Mouse (Mus musculus) cortical plate, adult 2 months (tissue): ENCODE measurements at regions not wholly inside any gene's neighbourhood (a gene's known extent, or its start where the extent isn't known, plus 50 kb on each side); places are given as distances from the start of the nearest gene placed in this dataset.

ENCODE experiments used
- CTCF ChIP-seq: fragments of 200-500 bp; IDR thresholded peaks from 2 replicates; pipeline ENCODE4 v1.5.1; 2011; ENCODE audit warnings: mild to moderate bottlenecking, control low read depth, low read length; ENCODE audit not compliant: insufficient read depth; ENCODE audit errors: extremely low read depth
- POLR2A ChIP-seq: fragments of 200-500 bp; IDR thresholded peaks from 2 replicates; pipeline ENCODE4 v1.6.1; 2011; ENCODE audit warnings: mild to moderate bottlenecking, low read length, control low read depth; ENCODE audit not compliant: insufficient read depth; ENCODE audit errors: extremely low read depth

- TF ChIP-seq CTCF = no peak
- no peak for TF ChIP-seq POLR2A
Measured at GRCm38 (mm10) chr1:40913591-40913990, 108.2 kb downstream of the Tmem182 start.
